Mouse (Mus musculus): ENCODE data around the gene Brd4. TPM values are rescaled to one million over a fixed set of nuclear protein-coding genes. Genes with fewer than 3 reads are reported as not detected.

Brd4 gene
- polyA plus RNA-seq, 1 experiment from 2014 or later, result 87.5 TPM

- Histone ChIP-seq H3K9ac (ENCODE audit: low read depth, low read length) (peak overlapping the region; percentile 99), H3K9me3 (ENCODE audit: control insufficient read depth, low read length) (no peaks in the 10 kb centered on the region), H3K36me3 (ENCODE audit: control insufficient read depth, insufficient read depth, low read length) (no peaks in the 10 kb centered on the region), H3K27me3 (replicated peaks; ENCODE audit: control insufficient read depth, insufficient read depth, low read length) (no peaks in the 10 kb centered on the region), H3K27ac (replicated peaks; ENCODE audit: low read depth, low read length) (peak overlapping the region; percentile 99), H3K4me2 (ENCODE audit: low read depth, low read length) (peak overlapping the region; percentile 61), H3K4me1 (ENCODE audit: control insufficient read depth, insufficient read depth, low read length) (peaks cover 21% of the 10 kb centered on the region), H3K4me3 (ENCODE audit: low read depth, low read length) (peak overlapping the region; percentile 74)
- DNase-seq (ENCODE audit: low spot score) (no peak), ATAC-seq (ENCODE audit: low read depth) (no peak)
- 36% methylated on average over 6 of the region's 6 CpGs for whole genome bisulfite sequencing
Measured at GRCm38 (mm10) chr17:32285138-32285670, 682 bp upstream of the Brd4 start.

DNA sequence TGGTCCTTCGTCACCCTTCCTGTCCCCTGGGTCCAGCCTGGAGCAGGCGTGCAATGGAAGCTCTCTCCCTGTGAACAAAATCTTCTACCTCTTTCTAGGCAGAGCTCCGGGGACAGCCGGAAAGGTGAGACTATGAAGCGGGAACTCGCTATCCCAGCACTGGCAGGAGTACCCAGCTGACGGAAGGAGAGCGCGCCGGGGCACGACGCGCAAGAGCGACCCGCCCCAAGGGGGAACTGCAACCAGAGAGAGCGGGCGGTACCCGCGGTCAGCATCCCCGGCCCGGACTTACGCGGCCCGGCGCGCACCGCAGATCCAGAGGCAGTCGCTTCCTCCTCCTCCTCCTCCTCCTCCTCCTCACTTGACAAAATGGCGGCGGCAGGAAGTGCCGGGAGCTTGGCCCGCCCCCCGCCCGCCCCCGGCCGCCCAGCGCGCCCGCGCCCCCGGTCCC, 726 bp downstream of the Brd4 start:
- H3K36me3 ChIP-seq (ENCODE audit: control insufficient read depth, insufficient read depth, low read length), result no peaks in the 10 kb centered on the region
- peak overlapping the region; percentile 74 for H3K4me3 ChIP-seq (ENCODE audit: low read depth, low read length)
- H3K9me3 ChIP-seq (ENCODE audit: control insufficient read depth, low read length), result no peaks in the 10 kb centered on the region
- no peaks in the 10 kb centered on the region for H3K27me3 ChIP-seq (replicated peaks; ENCODE audit: control insufficient read depth, insufficient read depth, low read length)
- DNase-seq (ENCODE audit: low spot score), result peak; percentile 77
- H3K4me1 ChIP-seq (ENCODE audit: control insufficient read depth, insufficient read depth, low read length), result peaks cover 21% of the 10 kb centered on the region
- peak overlapping the region; percentile 99 for H3K27ac ChIP-seq (replicated peaks; ENCODE audit: low read depth, low read length)
- ATAC-seq (ENCODE audit: low read depth), result peak; percentile 73
- peak overlapping the region; percentile 99 for H3K9ac ChIP-seq (ENCODE audit: low read depth, low read length)
- WGBS, result 0% methylated on average over 15 of the region's 41 CpGs
- peak overlapping the region; percentile 61 for H3K4me2 ChIP-seq (ENCODE audit: low read depth, low read length)

DNA sequence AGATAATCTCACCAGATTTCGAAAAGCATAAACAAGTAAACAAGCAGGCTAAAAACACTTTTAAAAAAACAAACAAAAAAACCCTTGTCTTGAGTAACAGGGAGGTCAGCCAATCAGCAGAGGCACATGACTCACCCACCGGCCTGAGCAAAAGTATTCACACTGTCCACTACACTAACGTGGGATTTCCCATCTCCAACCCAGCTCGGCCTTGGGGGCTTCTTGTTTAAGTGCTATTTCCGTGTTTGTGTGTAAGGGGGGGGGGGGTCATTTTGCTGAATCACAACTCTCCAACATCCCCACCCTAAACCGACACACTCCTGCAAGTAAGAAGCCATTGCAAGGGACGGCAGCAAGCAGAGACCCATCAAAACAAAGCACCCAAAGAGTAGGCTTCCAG, 1.2 kb downstream of the Brd4 start:
- Histone ChIP-seq H3K27me3 (replicated peaks; ENCODE audit: control insufficient read depth, insufficient read depth, low read length) (no peaks in the 10 kb centered on the region), H3K4me1 (ENCODE audit: control insufficient read depth, insufficient read depth, low read length) (peaks cover 21% of the 10 kb centered on the region), H3K4me3 (ENCODE audit: low read depth, low read length) (peak overlapping the region; percentile 74), H3K9ac (ENCODE audit: low read depth, low read length) (peak overlapping the region; percentile 99), H3K36me3 (ENCODE audit: control insufficient read depth, insufficient read depth, low read length) (no peaks in the 10 kb centered on the region), H3K4me2 (ENCODE audit: low read depth, low read length) (peak overlapping the region; percentile 61), H3K9me3 (ENCODE audit: control insufficient read depth, low read length) (no peaks in the 10 kb centered on the region), H3K27ac (replicated peaks; ENCODE audit: low read depth, low read length) (peak overlapping the region; percentile 99)
- ATAC-seq (ENCODE audit: low read depth), result no peak
- peak; percentile 24 for DNase-seq (ENCODE audit: low spot score)
- 9% methylated on average over 7 of the region's 7 CpGs for WGBS

GRCm38 (mm10) chr17:32281611-32282310, 2.8 kb downstream of the Brd4 start:
- WGBS, result 65% methylated on average over 4 of the region's 4 CpGs
- H3K9ac ChIP-seq (ENCODE audit: low read depth, low read length), result no peak overlapping the region
- H3K4me2 ChIP-seq (ENCODE audit: low read depth, low read length), result peak overlapping the region; percentile 61; the same call in 1 of the 2 replicates
- H3K27me3 ChIP-seq (replicated peaks; ENCODE audit: control insufficient read depth, insufficient read depth, low read length), result no peaks in the 10 kb centered on the region
- no peak overlapping the region for H3K27ac ChIP-seq (replicated peaks; ENCODE audit: low read depth, low read length)
- no peak overlapping the region for H3K4me3 ChIP-seq (ENCODE audit: low read depth, low read length)
- no peaks in the 10 kb centered on the region for H3K9me3 ChIP-seq (ENCODE audit: control insufficient read depth, low read length)
- peaks cover 21% of the 10 kb centered on the region for H3K4me1 ChIP-seq (ENCODE audit: control insufficient read depth, insufficient read depth, low read length)
- DNase-seq (ENCODE audit: low spot score) (no peak), ATAC-seq (ENCODE audit: low read depth) (no peak)
- no peaks in the 10 kb centered on the region for H3K36me3 ChIP-seq (ENCODE audit: control insufficient read depth, insufficient read depth, low read length)

GRCm38 (mm10) chr17:32281126-32281525, 3.4 kb downstream of the Brd4 start:
- no peak for ATAC-seq (ENCODE audit: low read depth)
- Histone ChIP-seq H3K9me3 (ENCODE audit: control insufficient read depth, low read length) (no peaks in the 10 kb centered on the region), H3K4me2 (ENCODE audit: low read depth, low read length) (no peak overlapping the region), H3K27ac (replicated peaks; ENCODE audit: low read depth, low read length) (no peak overlapping the region), H3K27me3 (replicated peaks; ENCODE audit: control insufficient read depth, insufficient read depth, low read length) (no peaks in the 10 kb centered on the region), H3K4me3 (ENCODE audit: low read depth, low read length) (no peak overlapping the region), H3K36me3 (ENCODE audit: control insufficient read depth, insufficient read depth, low read length) (no peaks in the 10 kb centered on the region), H3K9ac (ENCODE audit: low read depth, low read length) (no peak overlapping the region), H3K4me1 (ENCODE audit: control insufficient read depth, insufficient read depth, low read length) (peaks cover 21% of the 10 kb centered on the region)
- WGBS, result 98% methylated on average over 2 of the region's 2 CpGs
- no peak for DNase-seq (ENCODE audit: low spot score)

GRCm38 (mm10) chr17:32280575-32280974, 3.9 kb downstream of the Brd4 start:
- Histone ChIP-seq H3K27ac (replicated peaks; ENCODE audit: low read depth, low read length) (no peak overlapping the region), H3K27me3 (replicated peaks; ENCODE audit: control insufficient read depth, insufficient read depth, low read length) (no peaks in the 10 kb centered on the region), H3K36me3 (ENCODE audit: control insufficient read depth, insufficient read depth, low read length) (no peaks in the 10 kb centered on the region), H3K4me2 (ENCODE audit: low read depth, low read length) (no peak overlapping the region), H3K9me3 (ENCODE audit: control insufficient read depth, low read length) (no peaks in the 10 kb centered on the region), H3K9ac (ENCODE audit: low read depth, low read length) (no peak overlapping the region), H3K4me3 (ENCODE audit: low read depth, low read length) (no peak overlapping the region), H3K4me1 (ENCODE audit: control insufficient read depth, insufficient read depth, low read length) (peaks cover 21% of the 10 kb centered on the region)
- ATAC-seq (ENCODE audit: low read depth) (no peak), DNase-seq (ENCODE audit: low spot score) (no peak)
- WGBS, result 80% methylated on average over 3 of the region's 3 CpGs

- H3K4me1 ChIP-seq (ENCODE audit: control insufficient read depth, insufficient read depth, low read length), result peaks cover 7% of the 10 kb centered on the region; the same call in 1 of the 2 replicates
- no peak overlapping the region for H3K4me2 ChIP-seq (ENCODE audit: low read depth, low read length)
- H3K9me3 ChIP-seq (ENCODE audit: control insufficient read depth, low read length), result no peaks in the 10 kb centered on the region
- H3K27me3 ChIP-seq (replicated peaks; ENCODE audit: control insufficient read depth, insufficient read depth, low read length), result no peaks in the 10 kb centered on the region
- ATAC-seq (ENCODE audit: low read depth) (no peak), DNase-seq (ENCODE audit: low spot score) (no peak)
- WGBS, result 74% methylated on average over 1 of the region's 1 CpGs
- no peak overlapping the region for H3K27ac ChIP-seq (replicated peaks; ENCODE audit: low read depth, low read length)
- H3K9ac ChIP-seq (ENCODE audit: low read depth, low read length), result no peak overlapping the region
- H3K36me3 ChIP-seq (ENCODE audit: control insufficient read depth, insufficient read depth, low read length), result no peaks in the 10 kb centered on the region
- H3K4me3 ChIP-seq (ENCODE audit: low read depth, low read length), result no peak overlapping the region
Measured at GRCm38 (mm10) chr17:32277201-32277600, 7.3 kb downstream of the Brd4 start.

- H3K4me1 ChIP-seq (ENCODE audit: control insufficient read depth, insufficient read depth, low read length), result no peaks in the 10 kb centered on the region
- no peak overlapping the region for H3K9ac ChIP-seq (ENCODE audit: low read depth, low read length)
- H3K27me3 ChIP-seq (replicated peaks; ENCODE audit: control insufficient read depth, insufficient read depth, low read length), result no peaks in the 10 kb centered on the region
- H3K4me2 ChIP-seq (ENCODE audit: low read depth, low read length), result no peak overlapping the region
- ATAC-seq (ENCODE audit: low read depth), result no peak
- no peak for DNase-seq (ENCODE audit: low spot score)
- WGBS, result 84% methylated on average over 3 of the region's 3 CpGs
- no peaks in the 10 kb centered on the region for H3K9me3 ChIP-seq (ENCODE audit: control insufficient read depth, low read length)
- no peak overlapping the region for H3K27ac ChIP-seq (replicated peaks; ENCODE audit: low read depth, low read length)
- H3K36me3 ChIP-seq (ENCODE audit: control insufficient read depth, insufficient read depth, low read length), result no peaks in the 10 kb centered on the region
- no peak overlapping the region for H3K4me3 ChIP-seq (ENCODE audit: low read depth, low read length)
Measured at GRCm38 (mm10) chr17:32275568-32275967, 9.0 kb downstream of the Brd4 start.

GRCm38 (mm10) chr17:32269151-32269550, 15.4 kb downstream of the Brd4 start:
- ATAC-seq (ENCODE audit: low read depth), result no peak
- Histone ChIP-seq H3K27ac (replicated peaks; ENCODE audit: low read depth, low read length) (no peak overlapping the region), H3K4me2 (ENCODE audit: low read depth, low read length) (no peak overlapping the region), H3K36me3 (ENCODE audit: control insufficient read depth, insufficient read depth, low read length) (no peaks in the 10 kb centered on the region), H3K9me3 (ENCODE audit: control insufficient read depth, low read length) (no peaks in the 10 kb centered on the region), H3K4me1 (ENCODE audit: control insufficient read depth, insufficient read depth, low read length) (no peaks in the 10 kb centered on the region), H3K4me3 (ENCODE audit: low read depth, low read length) (no peak overlapping the region), H3K27me3 (replicated peaks; ENCODE audit: control insufficient read depth, insufficient read depth, low read length) (no peaks in the 10 kb centered on the region), H3K9ac (ENCODE audit: low read depth, low read length) (no peak overlapping the region)
- DNase-seq (ENCODE audit: low spot score), result no peak
- 90% methylated on average over 7 of the region's 7 CpGs for whole genome bisulfite sequencing

All from embryonic facial prominence, embryonic 14.5 days (tissue).